Mouse (Mus musculus) adrenal gland, adult (tissue): ENCODE data around the gene Btf3l4.
A peak's percentile ranks its signal among the peaks of the same experiment; 100 is the strongest.

ENCODE experiments used
- DNase-seq, 2 experiments: peaks; one replicate each; pipeline ENCODE4 v3.0.0; 2022 to 2023; ENCODE audit warnings: low spot score in 1 of 2; ENCODE audit not compliant: inconsistent age in 2 of 2

The Btf3l4 gene

DNA sequence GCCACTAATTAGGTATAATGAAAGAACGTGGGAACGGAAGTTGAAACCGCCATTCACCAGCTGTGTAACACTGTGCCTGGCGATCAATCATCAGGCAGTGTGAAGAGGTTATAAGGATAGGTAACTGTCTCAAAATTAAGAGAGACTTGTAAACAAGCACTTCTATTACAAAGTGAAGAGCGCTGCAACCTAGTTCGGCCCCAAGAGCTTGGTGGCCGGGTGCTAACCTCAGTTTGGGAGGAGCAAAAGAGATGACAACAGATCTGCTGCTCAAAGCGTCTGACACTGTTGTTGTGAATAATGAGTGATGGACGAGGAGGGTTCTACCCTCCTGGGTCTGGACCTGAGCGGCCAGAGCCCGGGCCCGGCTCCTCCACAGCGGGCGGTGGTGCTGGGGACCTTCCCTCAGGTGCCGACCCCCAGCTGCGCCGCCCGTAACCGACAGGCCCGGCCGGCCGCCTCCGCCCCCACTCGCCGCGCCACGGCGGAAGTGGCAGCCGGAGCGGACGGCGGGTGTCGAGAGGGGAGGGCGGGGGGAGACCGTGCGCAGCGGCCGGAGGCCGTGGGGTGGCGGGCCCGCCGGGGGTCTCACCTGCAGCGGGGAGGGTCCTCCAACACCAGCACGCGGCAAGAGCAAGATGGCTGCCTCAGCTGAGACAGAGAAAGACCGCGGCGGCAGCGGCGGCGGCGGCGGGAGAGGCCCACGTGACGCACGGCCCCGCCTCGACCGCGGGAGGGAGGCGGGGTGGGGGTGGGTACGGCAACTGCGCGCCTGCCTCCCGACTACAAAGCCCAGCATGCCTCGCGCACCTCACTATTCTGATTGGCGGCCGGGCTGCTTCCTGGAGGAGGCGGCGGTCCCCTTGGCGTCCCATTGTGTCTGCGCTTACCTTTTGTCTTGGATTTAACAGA, at the start of gene Btf3l4:
TSS of gene Btf3l4 (minus strand) at position 699 of the 912 bp plus-strand sequence.
- peak; percentile 92 to 96 for DNase-seq

DNA sequence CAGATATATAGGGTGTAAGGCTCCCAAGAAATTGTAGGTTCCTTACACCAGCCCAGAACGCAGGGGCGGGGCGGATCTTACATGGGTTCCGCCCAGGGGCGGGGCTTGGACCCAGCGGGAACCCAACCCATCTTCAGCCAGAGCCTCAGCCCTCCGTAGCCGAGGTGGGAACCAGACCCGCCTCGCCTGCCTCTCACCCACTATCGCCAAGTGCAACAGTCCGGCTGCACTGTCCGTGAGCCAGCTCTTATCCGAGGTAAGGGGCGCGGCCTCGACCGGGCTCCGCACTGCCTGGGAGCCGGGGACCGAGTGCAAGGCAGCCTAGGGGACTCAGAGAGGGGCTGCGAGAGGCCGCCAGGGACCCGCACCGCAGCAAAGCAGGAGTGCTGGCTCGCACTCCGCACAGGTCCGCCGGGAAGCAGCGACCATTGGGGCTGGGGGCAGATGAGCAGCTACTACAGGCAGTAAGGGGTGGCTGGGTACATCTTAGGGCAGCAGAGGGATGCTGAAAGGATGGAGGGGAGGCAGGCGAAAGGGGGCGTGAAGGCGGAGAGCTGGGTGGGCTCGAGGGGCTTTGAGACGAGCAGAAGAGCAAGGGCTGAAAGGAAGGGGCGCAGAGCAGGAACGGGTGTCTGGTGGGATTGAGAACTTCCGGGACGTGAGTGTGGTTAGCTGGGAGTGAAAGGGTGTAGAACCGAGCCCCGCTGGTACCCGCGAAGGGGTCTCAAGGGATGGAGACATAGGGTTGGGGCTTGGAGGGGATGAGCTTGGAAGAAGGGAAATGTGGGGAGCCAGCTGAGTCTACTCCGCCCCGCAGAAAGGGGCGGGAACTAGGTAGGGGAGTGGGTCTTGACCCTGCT, 45.8 kb upstream of the Btf3l4 start, which contains the start of gene Rab3b:
TSS of gene Rab3b (plus strand) at position 101 of the 860 bp plus-strand sequence.
- peak; percentile 61 to 71 for DNase-seq

DNA sequence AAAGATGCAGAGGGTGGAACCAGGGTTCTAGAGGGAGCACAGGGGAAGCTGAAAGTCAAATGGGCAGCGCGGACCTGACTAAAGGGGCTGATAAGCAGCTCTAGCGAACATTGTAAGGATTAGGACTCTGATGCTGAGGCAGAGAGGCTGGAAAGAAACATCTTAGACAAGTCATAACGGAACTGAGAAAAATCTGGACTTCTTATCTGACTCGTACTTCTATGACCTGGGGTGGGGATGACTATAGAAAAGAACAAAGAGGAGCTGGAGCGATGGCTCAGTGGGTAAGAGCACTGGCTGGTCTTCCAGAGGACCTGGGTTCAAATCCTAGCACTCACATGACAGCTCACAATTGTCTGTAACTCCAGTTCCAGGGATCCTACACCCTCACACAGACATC, 44.5 kb upstream of the Btf3l4 start:
- no peak for DNase-seq

DNA sequence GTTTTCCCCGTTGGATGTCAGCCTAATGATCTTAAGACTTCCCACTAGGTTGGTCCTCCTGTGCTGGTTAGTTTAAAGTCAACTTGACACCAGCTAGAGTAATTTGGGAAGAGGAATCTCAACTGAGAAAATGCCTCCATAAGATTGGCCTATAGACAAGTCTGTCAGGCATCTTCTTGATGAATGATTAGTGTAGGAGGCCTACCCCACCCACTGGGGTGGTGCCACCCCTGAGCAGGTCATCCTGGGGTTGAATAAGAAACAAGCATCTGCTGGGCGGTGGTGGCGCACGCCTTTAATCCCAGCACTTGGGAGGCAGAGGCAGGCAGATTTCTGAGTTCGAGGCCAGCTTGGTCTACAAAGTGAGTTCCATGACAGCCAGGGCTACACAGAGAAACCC, 40.3 kb upstream of the Btf3l4 start:
- no peak for DNase-seq

DNA sequence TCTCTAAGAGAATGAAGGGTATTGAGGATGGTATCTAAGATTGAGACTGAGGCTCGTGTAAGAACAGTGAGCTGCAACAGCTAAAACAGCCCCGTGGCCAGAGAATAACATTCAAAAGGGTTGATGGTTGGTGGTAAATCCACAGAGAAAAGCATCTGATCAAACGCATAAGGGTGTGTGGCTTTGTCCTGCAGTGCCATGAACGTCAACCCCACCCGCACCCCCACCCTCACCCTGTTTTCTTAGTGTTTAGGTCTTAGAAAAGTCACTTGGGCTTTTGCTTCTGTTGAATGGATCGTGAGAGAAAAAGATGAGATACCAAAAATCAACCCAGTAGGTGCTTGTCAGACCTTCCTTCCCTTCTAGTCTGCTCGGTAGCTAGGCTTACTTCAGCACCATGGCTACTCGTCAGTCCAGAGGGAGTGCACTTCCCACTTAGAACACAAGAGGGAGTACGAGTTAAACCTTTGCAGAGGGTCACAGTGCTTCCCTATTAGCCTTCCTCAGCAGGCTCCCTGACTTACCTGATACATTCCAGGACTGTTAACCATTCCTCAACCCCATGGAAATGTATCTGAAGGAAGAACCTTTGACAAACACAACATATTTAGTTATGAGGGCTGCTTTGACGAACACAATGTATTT, 36.4 kb upstream of the Btf3l4 start:
- DNase-seq = peak; percentile 77 to 96

DNA sequence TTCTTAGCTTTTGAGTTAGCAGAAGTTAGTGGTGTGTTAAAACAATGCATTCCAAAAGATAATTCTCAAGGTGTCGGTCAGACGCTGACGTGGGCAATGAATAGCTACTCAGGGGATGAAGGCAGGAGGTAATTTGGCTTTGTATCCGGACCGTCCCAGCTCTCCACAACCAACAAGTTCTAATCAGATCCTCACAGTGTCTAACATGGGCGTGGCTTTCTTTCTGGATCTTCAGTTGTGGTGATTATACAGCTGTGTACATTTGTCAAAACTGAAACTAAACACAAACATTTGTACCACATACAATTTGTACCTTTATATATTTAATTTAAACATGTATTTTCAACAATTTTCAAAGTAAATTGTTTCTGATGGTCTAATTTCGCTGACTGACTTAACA, 33.4 kb upstream of the Btf3l4 start:
- DNase-seq = no peak

DNA sequence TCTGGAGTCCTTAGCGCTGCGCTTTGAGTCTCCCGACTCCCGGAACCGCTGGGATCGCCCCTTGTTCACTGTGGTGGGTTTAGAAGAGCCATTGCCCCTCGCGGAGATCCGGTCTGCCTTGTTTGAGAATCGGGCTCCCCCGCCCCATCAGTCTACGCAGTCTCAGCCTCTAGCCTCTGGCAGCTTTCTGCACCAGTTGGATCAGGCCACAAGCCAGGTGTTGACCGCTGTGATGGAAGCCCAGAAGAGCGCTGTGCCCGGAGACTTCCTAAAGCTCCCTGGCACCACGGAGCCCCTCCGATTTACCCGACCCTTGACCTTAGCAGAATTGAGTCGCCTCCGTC, 15.1 kb upstream of the Btf3l4 start, which contains the start of gene A730015C16Rik:
TSS of gene A730015C16Rik (minus strand) at position 115 of the 344 bp plus-strand sequence.
- no peak for DNase-seq

DNA sequence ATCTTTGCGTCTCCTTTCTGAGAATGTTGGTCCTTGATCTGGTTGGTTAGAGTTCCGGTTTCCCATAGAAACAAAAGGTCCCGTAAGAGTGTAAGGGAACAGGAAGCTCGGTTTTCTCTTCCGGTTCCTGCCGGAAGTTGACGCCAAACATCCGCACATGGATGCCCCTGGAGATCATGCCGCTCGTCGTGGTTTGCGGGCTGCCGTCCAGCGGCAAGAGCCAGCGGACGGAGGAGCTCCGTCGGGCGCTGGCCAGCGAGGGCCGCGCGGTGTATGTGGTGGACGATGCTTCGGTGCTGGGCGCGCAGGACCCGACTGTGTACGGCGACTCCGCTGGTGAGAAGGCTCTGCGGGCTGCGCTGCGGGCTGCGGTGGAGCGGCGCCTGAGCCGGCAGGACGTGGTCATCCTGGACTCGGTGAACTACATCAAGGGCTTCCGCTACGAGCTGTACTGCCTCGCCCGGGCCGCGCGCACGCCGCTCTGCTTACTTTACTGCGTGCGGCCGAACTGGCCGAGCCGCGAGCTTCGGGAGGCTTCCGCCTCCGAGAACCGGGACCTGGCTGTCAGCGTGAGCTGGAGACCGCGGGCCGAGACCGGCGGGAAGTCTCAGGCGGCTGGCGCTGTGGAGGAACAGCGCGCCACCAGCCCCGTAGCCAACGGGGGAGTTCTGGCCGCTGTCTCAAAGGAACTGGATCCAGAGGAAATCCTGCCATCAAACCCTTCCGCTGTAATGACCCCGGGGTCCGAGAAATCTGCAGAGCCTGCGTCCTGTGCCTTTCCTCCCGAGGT, 14.5 kb upstream of the Btf3l4 start, which contains the start of gene Kti12:
TSS of gene Kti12 (plus strand) at position 71 of the 790 bp plus-strand sequence.
- peak; percentile 87 to 96 for DNase-seq

DNA sequence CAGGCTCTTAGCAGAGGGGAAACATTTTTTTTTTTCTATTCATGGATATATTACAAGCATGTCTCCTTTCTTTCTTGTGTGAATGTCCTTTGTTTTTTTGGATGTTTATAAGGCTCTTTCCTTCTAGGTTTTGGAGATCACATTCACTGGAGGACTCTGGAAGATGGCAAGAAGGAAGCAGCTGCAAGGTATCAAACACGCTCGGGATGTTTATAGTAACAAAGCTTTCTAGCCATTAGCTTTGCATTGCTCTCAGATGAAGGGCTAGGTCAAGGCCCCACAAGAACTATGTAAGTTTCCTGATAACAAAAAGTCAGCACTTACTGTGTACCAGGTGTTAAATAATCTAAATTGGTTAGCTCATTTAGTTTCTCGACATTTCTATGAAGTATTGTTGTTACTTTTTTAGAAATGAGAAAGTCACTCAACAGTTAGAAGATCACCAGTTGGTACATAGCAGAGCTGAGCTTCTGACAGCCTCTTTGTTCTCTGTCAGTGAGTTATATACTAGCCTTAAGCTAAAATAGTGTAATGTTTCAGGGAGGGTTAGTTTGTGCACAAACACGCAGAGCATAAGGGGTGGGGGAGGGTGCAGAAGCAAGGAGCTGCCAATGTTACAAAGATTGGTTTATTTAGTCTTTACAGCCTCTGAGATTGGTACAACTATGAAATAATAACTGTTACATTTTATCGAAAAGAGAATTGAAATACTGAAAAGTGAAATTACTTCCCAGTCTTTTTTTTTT, 12.6 kb upstream of the Btf3l4 start:
- no peak for DNase-seq

DNA sequence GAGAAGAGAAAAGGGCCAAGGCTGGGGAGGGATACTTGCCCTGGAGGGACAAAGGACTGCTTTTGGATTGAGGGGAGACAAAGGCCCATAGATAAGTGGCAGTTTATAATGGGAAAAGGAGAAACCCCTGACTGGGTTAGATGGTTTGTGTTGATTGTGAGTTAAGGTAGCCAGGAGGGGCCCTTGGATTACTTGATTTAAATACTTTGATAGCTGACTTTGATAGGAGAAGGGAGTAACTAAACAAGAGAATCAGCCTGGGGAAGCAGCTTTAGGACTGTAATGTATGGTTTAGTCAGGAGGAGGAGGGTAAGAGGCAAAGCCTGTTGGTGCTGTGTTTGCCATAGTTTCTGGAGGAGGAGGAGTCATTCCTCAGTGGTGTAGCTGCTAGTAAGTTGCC, 9.9 kb upstream of the Btf3l4 start:
- no peak for DNase-seq

DNA sequence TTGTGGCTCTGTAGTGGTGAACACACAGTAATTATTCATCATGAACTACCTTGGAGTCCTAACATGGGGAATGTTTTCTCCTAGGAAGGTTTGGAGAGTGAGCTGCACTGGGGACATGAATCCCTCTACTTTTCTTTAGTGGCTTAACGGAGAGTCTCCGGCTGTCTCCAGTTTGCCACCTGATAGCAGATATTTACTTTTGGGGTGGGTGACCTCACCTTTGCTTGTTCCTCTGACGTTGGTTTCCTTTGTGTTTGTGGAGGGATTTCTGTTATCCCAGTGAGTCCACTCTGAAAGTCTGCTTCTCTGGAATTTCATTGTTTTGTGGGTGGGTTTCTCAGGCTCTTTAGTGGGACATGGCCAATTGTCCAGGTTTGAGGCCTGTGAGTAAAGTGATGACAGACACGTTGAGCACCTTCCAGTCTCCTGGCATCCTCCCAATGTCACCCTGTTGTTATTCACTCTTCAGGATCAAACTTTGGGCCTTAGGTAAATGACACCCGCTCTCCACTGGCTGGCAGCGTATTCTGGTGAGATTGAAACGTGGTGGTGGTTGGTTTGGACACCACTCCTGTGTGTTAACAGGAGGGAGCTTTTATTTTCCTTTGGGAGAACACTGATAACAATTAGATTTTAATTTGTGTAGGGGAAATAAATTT, 8.6 kb upstream of the Btf3l4 start:
- no peak for DNase-seq

DNA sequence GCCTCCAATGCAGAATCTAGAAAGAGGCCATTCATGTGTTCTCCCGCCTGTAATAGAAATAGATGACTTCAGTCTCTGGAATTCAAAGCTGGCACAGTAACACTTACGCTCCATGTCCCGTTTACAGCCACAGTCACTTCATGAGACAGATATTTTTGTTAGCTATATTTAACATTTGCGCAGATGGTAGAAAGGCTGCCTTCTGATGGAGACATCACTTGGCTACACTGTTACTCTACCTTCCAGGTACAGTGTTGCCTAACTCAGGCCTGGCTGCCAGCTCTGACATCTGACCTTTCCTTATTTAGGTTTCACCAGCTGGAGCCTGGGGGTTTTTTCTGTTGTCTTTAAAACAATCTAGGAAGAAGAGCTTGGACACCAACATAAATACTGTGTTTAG, 4.6 kb upstream of the Btf3l4 start:
- DNase-seq = no peak

DNA sequence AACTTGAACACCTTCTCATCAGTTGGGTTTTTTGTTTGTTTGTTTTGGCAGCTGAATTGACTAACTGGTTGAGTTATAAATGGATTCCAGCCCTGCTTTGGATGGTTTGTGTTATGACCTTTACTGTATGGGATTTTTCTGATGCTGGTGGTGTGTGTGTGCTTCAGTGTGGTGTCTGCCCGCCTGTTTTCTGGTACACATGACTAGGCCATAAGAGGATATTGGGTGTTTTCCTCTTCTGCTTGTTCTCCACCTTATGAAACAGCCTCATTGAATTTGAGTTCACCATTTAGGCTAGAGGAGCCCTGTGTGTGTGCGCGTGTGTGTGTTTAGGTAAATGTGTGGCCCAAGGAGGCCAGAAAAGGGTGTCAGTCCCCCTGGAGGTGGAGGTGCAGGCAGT, 2.1 kb upstream of the Btf3l4 start:
- peak in 1 of 2 experiments; percentile 38 for DNase-seq

DNA sequence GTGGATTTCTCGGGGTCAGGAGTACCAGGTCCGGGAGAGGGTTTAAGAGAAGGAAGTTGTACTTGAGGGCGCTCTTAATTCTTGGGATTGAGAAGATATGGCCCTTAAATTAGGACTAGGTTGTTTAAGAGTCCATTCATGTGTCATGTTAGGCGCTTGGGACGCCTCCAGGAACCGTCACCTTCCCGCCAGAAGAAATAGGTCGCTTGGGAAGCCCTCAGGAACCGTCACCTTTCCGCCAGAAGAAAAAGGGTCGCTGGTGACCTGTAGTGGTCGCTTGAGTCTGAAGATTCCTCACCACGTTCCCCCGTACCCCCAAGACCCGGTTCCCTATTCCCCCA, 1.5 kb upstream of the Btf3l4 start:
- DNase-seq = peak in 1 of 2 experiments; percentile 40

DNA sequence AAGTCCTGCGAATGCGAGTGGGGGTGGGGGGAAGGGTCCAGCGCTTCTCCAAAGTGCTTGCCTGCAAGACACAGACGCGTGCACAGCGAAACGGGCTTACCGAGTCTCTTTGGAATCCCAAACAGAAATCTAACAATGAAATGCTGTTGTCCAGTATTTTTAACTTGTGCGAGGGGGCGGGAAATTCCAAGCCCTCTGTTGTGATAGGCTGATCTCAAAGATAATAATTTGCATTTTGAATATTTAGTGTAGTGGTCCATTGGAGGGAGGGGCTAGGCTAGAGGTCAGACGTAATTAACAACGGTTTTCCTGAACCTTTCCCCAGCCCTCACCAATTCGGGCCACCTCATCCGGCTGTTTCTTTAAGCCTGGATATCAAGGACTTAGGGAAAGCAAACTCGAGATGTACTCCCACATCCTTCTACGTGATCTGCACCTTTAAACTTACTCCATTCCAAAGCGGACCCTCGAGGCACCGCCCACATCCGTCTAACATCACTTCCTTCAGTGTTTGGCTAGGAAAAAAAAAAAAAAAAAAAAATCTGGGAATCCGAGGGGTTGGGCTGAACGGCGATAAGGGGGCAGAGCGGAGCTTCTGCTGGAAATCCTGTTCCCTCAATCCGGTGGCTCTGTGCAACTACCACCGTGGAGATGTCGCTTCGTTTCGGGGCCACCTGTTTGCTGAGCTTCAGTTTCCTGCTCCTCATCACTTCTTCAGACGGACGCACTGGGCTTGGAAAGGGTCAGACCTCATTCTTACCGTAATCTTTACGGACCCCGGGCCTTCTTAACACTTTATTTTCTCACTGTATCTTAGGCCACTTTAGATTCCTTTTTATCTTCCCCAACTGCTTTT, 929 bp upstream of the Btf3l4 start, which contains the start of gene Txndc12:
TSS of gene Txndc12 (plus strand) at position 487 of the 856 bp plus-strand sequence.
- DNase-seq = peak; percentile 90 to 97

DNA sequence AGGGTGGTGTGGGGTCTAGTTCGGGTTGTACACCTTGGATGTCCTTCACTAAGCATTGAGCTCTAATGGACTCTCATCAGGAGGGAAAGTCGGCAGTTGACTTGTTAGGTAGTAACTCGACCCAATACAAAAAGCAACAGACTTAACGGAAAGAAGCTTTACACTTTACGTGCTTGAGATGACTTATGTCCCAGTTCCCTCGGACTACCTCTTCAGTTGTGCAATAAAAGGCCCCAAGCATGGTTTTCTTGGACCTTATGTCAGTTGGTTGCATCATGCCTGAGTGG, 357 bp upstream of the Btf3l4 start:
- no peak for DNase-seq

DNA sequence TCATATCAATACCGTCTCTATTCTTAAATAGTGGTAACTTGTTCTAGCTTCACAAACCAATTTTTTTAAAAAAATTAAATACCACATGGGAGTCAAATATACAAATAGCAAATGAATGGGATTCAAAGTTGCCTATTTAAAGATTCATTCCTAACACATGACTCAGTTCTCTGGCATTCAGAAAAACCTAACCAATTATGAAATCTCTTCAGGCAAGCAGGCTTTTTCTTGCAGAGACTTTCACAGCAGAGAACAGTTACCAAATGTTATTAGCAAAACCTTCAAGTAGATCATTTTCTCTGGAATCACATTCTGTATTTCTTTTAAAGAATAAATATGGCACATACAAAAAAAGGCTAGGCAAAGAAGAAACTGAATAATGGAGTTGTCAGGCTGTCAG, 2.7 kb downstream of the Btf3l4 start:
- no peak for DNase-seq

DNA sequence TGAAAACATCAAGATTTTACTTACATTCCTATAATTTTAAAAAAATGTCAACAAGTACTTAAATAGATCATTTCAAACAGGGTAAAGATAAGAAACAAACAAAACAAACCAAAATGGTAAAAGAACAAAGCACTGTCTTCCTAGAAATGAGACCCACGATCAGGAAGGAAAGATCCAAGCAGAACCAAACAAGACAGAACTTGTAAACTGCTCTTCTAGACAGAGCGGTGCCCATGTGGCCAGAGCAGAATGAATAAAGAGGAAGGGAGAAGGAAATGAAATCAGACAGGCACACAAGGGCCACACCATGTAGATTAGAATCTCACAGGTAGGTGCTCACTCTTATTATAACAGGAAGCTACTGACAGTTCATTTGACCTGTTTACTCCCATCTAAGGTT, 6.8 kb downstream of the Btf3l4 start:
- DNase-seq = no peak

DNA sequence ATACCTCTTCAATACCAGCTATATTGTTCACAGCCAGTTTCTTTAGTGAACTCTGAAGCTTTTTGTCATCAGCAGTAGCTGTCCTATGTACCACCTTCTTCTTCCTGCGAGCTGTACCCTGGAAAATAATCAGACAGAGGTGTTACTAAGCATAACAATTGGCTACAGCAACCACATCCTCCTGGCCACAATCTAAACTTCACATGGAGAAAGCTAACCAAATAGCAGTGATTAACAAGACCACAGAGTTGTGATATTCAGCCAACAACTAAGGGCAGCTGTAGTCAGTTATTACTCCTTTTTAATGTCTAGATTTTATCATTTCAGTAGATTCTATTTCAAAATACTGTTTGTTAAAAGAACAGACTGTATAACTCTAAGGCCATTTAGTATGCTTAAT, 7.3 kb downstream of the Btf3l4 start:
- DNase-seq = no peak
